Mouse (Mus musculus) hindbrain, embryonic 14.5 days (tissue): Measurements from ENCODE around the gene Ampd1. TPM values are rescaled to one million over a fixed set of nuclear protein-coding genes. Genes with fewer than 3 reads are reported as not detected.

Experiments
- ATAC-seq: fragments of 200-750 bp; cut with Nextera tagmentation; 2 replicates; pipeline ENCODE4 v1.8.0; 2017; ENCODE audit warnings: moderate number of reproducible peaks, mild to moderate bottlenecking, moderate TSS enrichment, moderate library complexity; ENCODE audit not compliant: low FRiP score
- DNase-seq: peaks from one replicate; pipeline ENCODE4 v3.0.0-alpha.2; 2015; ENCODE audit warnings: low spot score
- H3K27ac ChIP-seq: fragments of 300-500 bp; sonication (generic); 2 replicates; pipeline ENCODE4 v1.5.1; 2014; ENCODE audit warnings: mild to moderate bottlenecking, moderate library complexity
- H3K27me3 ChIP-seq: fragments of 300-500 bp; sonication (generic); 2 replicates; pipeline ENCODE4 v1.6.1; 2014; ENCODE audit warnings: mild to moderate bottlenecking, low read length, mixed read lengths; ENCODE audit not compliant: control insufficient read depth, insufficient read depth
- H3K36me3 ChIP-seq: fragments of 300-500 bp; sonication (generic); replicated peaks from 2 replicates; pipeline ENCODE4 v1.6.1; 2014; ENCODE audit not compliant: control insufficient read depth, insufficient read depth
- H3K4me1 ChIP-seq: fragments of 300-500 bp; sonication (generic); replicated peaks from 2 replicates; pipeline ENCODE4 v1.6.1; 2014; ENCODE audit warnings: antibody characterized with exemption, low read length, mixed read lengths; ENCODE audit not compliant: control insufficient read depth, insufficient read depth
- H3K4me2 ChIP-seq: fragments of 300-500 bp; sonication (generic); replicated peaks from 2 replicates; pipeline ENCODE4 v1.6.1; 2014; ENCODE audit warnings: mild to moderate bottlenecking, moderate library complexity
- H3K4me3 ChIP-seq: fragments of 300-500 bp; sonication (generic); replicated peaks from 2 replicates; pipeline ENCODE4 v1.5.1; 2014; ENCODE audit warnings: mild to moderate bottlenecking, low read length
- H3K9ac ChIP-seq: fragments of 300-500 bp; sonication (generic); 2 replicates; pipeline ENCODE4 v1.6.1; 2014
- H3K9me3 ChIP-seq: fragments of 300-500 bp; sonication (generic); 2 replicates; pipeline ENCODE4 v1.6.1; 2016; ENCODE audit warnings: low read length; ENCODE audit not compliant: control insufficient read depth
- WGBS: fragments of 180-500 bp; shearing (Covaris S2); extraction: QIAGEN DNeasy Blood & Tissue Kit; methylation state at CpG from one replicate; pipeline ENCODE4 v1.1.7; 2014; 5-methylcytosine and 5-hydroxymethylcytosine counted together
- polyA plus RNA-seq: library from polyadenylated mRNA; unstranded; fragments of >200 nt; fragmentation: Nextera tagmentation; extraction: Ambion mirVana; gene quantifications from 2 replicates; pipeline ENCODE4 v1.2.1, GENCODE M21; 2014

Ampd1 gene
- polyA plus RNA-seq, 1 experiment from 2014 or later, result not detected

DNA sequence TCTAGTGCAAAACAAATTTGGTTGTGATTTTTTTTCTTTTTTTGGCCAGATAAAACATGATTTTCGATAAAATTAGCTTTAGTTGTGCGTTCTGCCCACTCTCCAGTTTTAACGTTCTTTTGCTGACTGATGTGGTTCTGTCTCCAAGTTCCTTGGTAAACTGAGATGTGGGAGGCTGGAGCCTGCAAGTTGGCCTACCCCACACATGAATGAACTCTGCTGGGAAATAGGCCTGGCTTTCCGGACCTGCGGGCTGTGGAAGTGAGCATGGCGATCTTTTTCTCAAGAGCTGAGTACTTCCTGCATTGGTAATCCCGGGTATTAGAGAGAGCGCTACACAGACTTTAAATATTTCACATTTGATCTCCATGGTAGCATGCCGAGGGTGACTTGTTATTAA, 2.1 kb downstream of the Ampd1 start:
- Histone ChIP-seq H3K9ac (no peak overlapping the region), H3K27ac (no peak overlapping the region), H3K4me2 (no peak overlapping the region), H3K36me3 (no peaks in the 10 kb centered on the region), H3K27me3 (no peaks in the 10 kb centered on the region), H3K4me3 (no peak overlapping the region), H3K9me3 (no peaks in the 10 kb centered on the region), H3K4me1 (no peaks in the 10 kb centered on the region)
- DNase-seq, result no peak
- WGBS, result 91% methylated on average over 9 of the region's 9 CpGs
- no peak for ATAC-seq

DNA sequence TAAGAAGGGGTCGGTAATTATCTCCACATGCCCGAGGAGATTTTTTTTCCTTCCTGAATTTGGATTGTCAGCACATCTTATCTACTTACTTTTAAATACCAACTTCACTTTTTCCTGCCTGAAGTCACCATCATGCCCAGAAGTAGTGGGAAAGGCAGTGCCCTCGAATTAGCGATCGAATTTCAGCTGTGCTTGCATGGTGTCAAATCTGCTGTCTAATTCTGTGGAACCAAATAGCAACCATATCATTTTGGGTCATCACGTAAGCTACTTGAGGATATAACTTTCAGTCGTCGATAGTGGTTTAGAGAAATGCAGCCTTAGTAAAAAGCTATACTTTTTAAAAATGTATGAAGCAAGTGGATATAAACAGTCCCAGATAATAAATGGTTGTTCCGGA, 2.7 kb downstream of the Ampd1 start:
- no peaks in the 10 kb centered on the region for H3K4me1 ChIP-seq
- no peak overlapping the region for H3K9ac ChIP-seq
- no peaks in the 10 kb centered on the region for H3K36me3 ChIP-seq
- DNase-seq, result no peak
- ATAC-seq, result no peak
- no peaks in the 10 kb centered on the region for H3K9me3 ChIP-seq
- 92% methylated on average over 9 of the region's 9 CpGs for WGBS
- no peak overlapping the region for H3K27ac ChIP-seq
- no peak overlapping the region for H3K4me2 ChIP-seq
- H3K4me3 ChIP-seq, result no peak overlapping the region
- H3K27me3 ChIP-seq, result no peaks in the 10 kb centered on the region

DNA sequence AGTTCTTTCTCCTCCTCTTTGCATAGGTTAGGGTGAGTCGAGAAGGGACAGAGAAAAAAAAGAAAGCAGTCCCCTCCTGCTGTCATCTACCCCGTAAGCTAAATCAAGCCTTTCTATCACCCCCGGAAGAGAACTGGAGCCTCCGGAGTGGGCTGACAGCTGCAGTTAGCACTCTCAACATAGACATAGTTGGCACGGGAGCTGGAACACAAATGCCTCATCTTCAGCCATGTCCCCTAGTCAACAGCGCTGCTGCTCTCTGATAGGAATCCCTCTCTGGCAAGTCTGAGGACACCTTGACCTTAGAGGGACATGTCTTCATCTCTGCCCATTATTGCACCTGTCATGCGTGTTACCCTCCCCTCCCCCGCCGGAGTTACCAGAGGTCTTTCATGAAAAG, 5.5 kb downstream of the Ampd1 start:
- Histone ChIP-seq H3K9me3 (no peaks in the 10 kb centered on the region), H3K4me1 (no peaks in the 10 kb centered on the region), H3K27me3 (no peaks in the 10 kb centered on the region), H3K4me2 (no peak overlapping the region), H3K36me3 (no peaks in the 10 kb centered on the region), H3K4me3 (no peak overlapping the region), H3K27ac (no peak overlapping the region), H3K9ac (no peak overlapping the region)
- DNase-seq (no peak), ATAC-seq (no peak)
- WGBS, result 85% methylated on average over 9 of the region's 9 CpGs

DNA sequence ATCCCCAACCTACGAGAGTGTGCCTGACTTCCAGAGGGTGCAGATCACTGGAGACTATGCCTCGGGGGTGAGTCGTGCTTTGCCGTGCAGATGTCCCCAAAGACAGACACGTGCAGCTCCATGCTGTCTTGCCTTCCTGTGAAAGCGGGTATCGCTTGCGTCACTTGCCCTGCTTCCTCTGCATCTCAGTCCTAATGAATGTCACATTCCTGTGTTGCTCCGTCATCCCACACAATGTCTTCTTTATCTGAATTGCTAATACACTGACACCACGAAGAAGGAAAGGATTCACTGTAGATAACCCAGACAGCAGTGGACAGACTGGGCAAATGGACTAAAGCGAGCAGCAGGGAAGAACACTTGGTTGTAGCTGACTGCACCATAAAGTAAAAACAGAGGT, 7.2 kb downstream of the Ampd1 start:
- WGBS, result 51% methylated on average over 11 of the region's 11 CpGs
- no peak for DNase-seq
- no peak for ATAC-seq
- H3K4me2 ChIP-seq, result no peak overlapping the region
- H3K36me3 ChIP-seq, result no peaks in the 10 kb centered on the region
- H3K4me1 ChIP-seq, result no peaks in the 10 kb centered on the region
- H3K9ac ChIP-seq, result no peak overlapping the region
- no peaks in the 10 kb centered on the region for H3K27me3 ChIP-seq
- H3K9me3 ChIP-seq, result no peaks in the 10 kb centered on the region
- no peak overlapping the region for H3K4me3 ChIP-seq
- no peak overlapping the region for H3K27ac ChIP-seq

DNA sequence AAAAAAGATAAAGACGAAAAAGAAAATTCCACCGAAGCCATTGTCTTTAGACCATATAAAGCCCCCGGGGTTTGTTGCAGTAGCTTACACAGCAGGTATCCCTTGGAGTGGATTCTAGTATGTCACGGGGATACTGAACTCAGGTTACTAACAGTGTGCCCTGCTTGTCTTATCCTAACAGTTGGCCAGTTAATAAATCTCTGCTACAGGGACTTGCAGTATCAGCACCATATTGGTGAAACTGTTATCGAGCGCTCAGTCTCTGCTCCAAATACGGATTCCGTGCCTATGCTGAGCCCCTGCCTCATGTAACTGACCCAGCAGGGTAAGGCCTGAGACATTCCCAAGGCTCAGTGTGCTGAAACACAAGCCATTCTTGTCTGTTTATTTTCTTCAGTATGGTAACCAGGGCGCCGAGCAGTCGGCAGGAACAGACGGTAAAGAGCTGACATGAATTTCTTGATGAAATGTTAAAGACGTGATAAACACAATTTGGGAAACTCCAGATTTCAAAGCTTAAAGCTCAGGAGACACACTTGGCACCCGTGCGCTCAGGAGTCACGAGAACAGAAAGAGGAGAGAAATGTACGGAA, 8.1 kb downstream of the Ampd1 start:
- H3K27ac ChIP-seq, result no peak overlapping the region
- no peaks in the 10 kb centered on the region for H3K9me3 ChIP-seq
- no peaks in the 10 kb centered on the region for H3K27me3 ChIP-seq
- no peak overlapping the region for H3K4me2 ChIP-seq
- DNase-seq (no peak), ATAC-seq (no peak)
- no peak overlapping the region for H3K4me3 ChIP-seq
- H3K36me3 ChIP-seq, result no peaks in the 10 kb centered on the region
- WGBS, result 87% methylated on average over 17 of the region's 17 CpGs
- H3K4me1 ChIP-seq, result no peaks in the 10 kb centered on the region
- H3K9ac ChIP-seq, result no peak overlapping the region

DNA sequence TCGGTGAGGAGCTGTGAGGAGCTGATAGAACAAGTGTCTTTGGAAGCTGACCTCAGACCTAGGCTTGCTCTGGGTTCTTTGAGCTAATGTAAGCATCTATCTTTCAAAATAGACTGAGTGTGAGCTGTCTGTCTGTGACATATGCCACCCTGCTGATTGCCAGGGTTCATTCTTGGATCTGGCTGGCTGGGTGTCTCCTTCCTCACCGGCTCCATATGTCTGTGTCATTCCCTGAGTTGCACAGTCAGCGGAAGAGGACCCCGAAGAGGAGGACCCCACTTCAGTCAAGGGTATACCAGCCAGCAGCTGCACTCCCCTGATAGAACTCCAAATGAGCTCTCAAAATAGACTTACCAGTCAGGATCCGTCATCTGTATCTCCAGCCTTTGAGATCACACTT, 8.9 kb downstream of the Ampd1 start:
- no peak for ATAC-seq
- no peak for DNase-seq
- H3K27ac ChIP-seq, result no peak overlapping the region
- 90% methylated on average over 5 of the region's 5 CpGs for WGBS
- H3K27me3 ChIP-seq, result no peaks in the 10 kb centered on the region
- H3K4me1 ChIP-seq, result no peaks in the 10 kb centered on the region
- no peak overlapping the region for H3K4me3 ChIP-seq
- no peak overlapping the region for H3K4me2 ChIP-seq
- H3K9ac ChIP-seq, result no peak overlapping the region
- H3K36me3 ChIP-seq, result no peaks in the 10 kb centered on the region
- H3K9me3 ChIP-seq, result no peaks in the 10 kb centered on the region

DNA sequence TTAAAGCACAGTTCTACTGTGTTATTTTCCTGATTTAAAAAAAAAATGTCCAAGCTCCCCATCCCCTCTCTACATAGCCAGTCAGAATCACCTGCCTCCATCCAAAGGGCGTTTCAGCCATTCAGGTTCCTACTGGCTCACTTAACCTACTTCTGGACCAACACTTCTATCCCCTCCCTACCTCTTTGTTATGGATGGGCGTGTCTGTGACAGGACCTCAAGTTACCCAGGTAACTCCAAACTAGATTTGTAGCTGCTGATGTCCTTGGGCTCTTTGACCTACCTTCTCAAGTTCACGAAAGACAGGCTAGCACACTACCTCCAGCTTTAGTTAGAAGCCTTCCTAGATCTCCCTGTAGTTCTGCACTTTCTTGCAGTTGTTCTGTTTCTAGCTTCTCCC, 12.2 kb downstream of the Ampd1 start:
- no peaks in the 10 kb centered on the region for H3K4me1 ChIP-seq
- H3K9ac ChIP-seq, result no peak overlapping the region
- H3K4me2 ChIP-seq, result no peak overlapping the region
- H3K9me3 ChIP-seq, result no peaks in the 10 kb centered on the region
- ATAC-seq, result no peak
- no peaks in the 10 kb centered on the region for H3K36me3 ChIP-seq
- 83% methylated on average over 3 of the region's 3 CpGs for WGBS
- no peaks in the 10 kb centered on the region for H3K27me3 ChIP-seq
- H3K27ac ChIP-seq, result no peak overlapping the region
- no peak for DNase-seq
- no peak overlapping the region for H3K4me3 ChIP-seq

DNA sequence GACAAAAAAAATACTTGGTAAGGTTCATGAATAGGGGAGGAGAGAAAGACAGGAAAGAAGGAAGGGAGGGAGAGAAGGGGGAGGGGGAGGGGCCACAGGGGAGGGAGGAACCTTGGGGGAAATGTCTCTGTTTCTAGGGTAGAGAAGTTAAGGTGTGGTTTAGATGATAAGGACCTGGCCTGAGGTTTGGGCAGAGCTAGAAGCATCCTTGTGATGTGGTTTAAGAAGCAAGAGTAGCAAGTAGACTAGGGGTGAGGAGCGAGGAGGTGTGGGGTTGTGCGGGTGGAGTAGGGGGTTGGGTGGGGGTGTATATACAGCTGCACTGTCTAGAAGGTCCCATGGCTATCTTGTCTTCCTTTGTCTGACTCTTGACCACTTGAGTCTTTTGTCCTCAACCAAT, 17.9 kb downstream of the Ampd1 start:
- no peaks in the 10 kb centered on the region for H3K36me3 ChIP-seq
- WGBS, result 97% methylated on average over 2 of the region's 2 CpGs
- no peak for ATAC-seq
- H3K4me1 ChIP-seq, result no peaks in the 10 kb centered on the region
- no peak overlapping the region for H3K4me3 ChIP-seq
- no peaks in the 10 kb centered on the region for H3K9me3 ChIP-seq
- no peaks in the 10 kb centered on the region for H3K27me3 ChIP-seq
- H3K27ac ChIP-seq, result no peak overlapping the region
- no peak overlapping the region for H3K9ac ChIP-seq
- H3K4me2 ChIP-seq, result no peak overlapping the region
- DNase-seq, result no peak

DNA sequence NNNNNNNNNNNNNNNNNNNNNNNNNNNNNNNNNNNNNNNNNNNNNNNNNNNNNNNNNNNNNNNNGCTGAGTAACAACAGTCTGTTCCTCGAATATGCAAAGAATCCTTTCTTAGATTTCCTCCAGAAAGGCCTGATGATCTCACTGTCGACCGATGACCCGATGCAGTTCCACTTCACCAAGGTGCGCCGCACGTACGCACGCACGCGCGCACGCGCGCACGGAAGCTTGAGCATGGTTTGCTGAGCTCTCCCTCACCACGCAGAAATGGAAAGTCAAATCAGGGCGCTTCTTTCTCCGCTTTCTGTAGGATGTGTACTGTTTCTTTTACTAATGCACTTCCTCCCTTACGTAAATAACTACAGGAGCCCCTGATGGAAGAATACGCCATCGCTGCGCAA, 24.8 kb downstream of the Ampd1 start:
- Histone ChIP-seq H3K27ac (no peak overlapping the region), H3K9ac (no peak overlapping the region), H3K27me3 (peaks cover 21% of the 10 kb centered on the region), H3K4me3 (no peak overlapping the region), H3K36me3 (no peaks in the 10 kb centered on the region), H3K4me1 (peaks cover 8% of the 10 kb centered on the region; the same call in 1 of the 2 replicates), H3K9me3 (no peaks in the 10 kb centered on the region), H3K4me2 (no peak overlapping the region)
- ATAC-seq, result no peak
- no peak for DNase-seq
- 78% methylated on average over 23 of the region's 23 CpGs for WGBS

DNA sequence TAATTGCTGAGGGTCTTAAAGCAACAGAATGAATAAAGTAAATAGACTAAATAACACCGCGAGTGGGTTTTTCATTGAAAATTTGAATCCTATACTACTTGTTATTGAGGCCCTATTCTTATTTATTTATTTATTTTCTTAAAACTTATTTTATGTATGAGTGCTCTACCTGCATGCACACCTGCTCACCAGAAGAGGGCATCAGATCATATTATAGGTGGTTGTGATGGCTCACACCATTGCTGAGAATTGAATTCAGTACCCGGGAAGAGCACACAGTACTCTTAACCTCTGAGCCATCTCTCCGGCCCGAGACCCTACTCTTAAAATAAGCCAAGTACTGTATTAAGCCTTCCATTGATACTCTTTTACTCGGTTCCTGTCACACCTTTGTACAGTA, 25.9 kb downstream of the Ampd1 start:
- H3K9ac ChIP-seq, result no peak overlapping the region

More for the DNA sequence above, 25.9 kb downstream of the Ampd1 start:
- no peak overlapping the region for H3K27ac ChIP-seq
- H3K4me2 ChIP-seq, result no peak overlapping the region
- H3K4me1 ChIP-seq, result peaks cover 8% of the 10 kb centered on the region; the same call in 1 of the 2 replicates
- H3K9me3 ChIP-seq, result no peaks in the 10 kb centered on the region
- DNase-seq (no peak), ATAC-seq (no peak)
- no peak overlapping the region for H3K4me3 ChIP-seq
- H3K27me3 ChIP-seq, result peaks cover 30% of the 10 kb centered on the region
- H3K36me3 ChIP-seq, result no peaks in the 10 kb centered on the region
- WGBS, result 82% methylated on average over 6 of the region's 6 CpGs
